Mouse (Mus musculus) liver, postnatal 0 days (tissue): ENCODE measurements around the gene Zfhx3.

Source experiments
- CTCF ChIP-seq: sonication (generic); IDR thresholded peaks from 2 replicates; pipeline ENCODE4 v1.5.1; 2016; ENCODE audit warnings: antibody characterized with exemption, low read depth
- EP300 ChIP-seq: IDR thresholded peaks from 2 replicates; pipeline ENCODE4 v1.6.1; 2016; ENCODE audit warnings: antibody characterized with exemption, low read depth, mild to moderate bottlenecking

GRCm38 (mm10) chr8:108362421-108362820 lies 420.0 kb downstream of the Zfhx3 start:
- TF ChIP-seq CTCF (no peak), EP300 (no peak)
